Mouse (Mus musculus) heart, postnatal 0 days (tissue): ENCODE data around the gene Daam1. TPM values are rescaled to one million over a fixed set of nuclear protein-coding genes. Genes with fewer than 3 reads are reported as not detected.

Experiments
- ATAC-seq: fragments of 200-750 bp; cut with Nextera tagmentation; 2 replicates; pipeline ENCODE4 v1.8.0; 2017; ENCODE audit warnings: low read depth, moderate number of reproducible peaks, moderate library complexity; ENCODE audit not compliant: insufficient read depth
- DNase-seq: peaks from one replicate; pipeline ENCODE4 v3.0.0-alpha.2; 2016; ENCODE audit warnings: low spot score
- H3K27ac ChIP-seq: fragments of 300-500 bp; sonication (generic); 2 replicates; pipeline ENCODE4 v1.5.1; 2014; ENCODE audit warnings: low read depth, mild to moderate bottlenecking
- H3K27me3 ChIP-seq: fragments of 300-500 bp; sonication (generic); 2 replicates; pipeline ENCODE4 v1.6.1; 2014; ENCODE audit warnings: low read length, mixed read lengths; ENCODE audit not compliant: control insufficient read depth, insufficient read depth
- H3K36me3 ChIP-seq: fragments of 300-500 bp; sonication (generic); replicated peaks from 2 replicates; pipeline ENCODE4 v1.6.1; 2014; ENCODE audit warnings: low read length, mixed read lengths; ENCODE audit not compliant: control insufficient read depth, insufficient read depth
- H3K4me1 ChIP-seq: fragments of 300-500 bp; sonication (generic); 2 replicates; pipeline ENCODE4 v1.6.1; 2014; ENCODE audit warnings: antibody characterized with exemption; ENCODE audit not compliant: control insufficient read depth, insufficient read depth
- H3K4me2 ChIP-seq: fragments of 300-500 bp; sonication (generic); 2 replicates; pipeline ENCODE4 v1.6.1; 2014; ENCODE audit warnings: low read depth, mild to moderate bottlenecking, low read length, moderate library complexity
- H3K4me3 ChIP-seq: fragments of 300-500 bp; sonication (generic); 2 replicates; pipeline ENCODE4 v1.5.1; 2014; ENCODE audit warnings: low read depth, low read length
- H3K9ac ChIP-seq: fragments of 300-500 bp; sonication (generic); replicated peaks from 2 replicates; pipeline ENCODE4 v1.6.1; 2014; ENCODE audit warnings: low read depth, low read length, mixed read lengths
- H3K9me3 ChIP-seq: fragments of 300-500 bp; sonication (generic); replicated peaks from 2 replicates; pipeline ENCODE4 v1.6.1; 2016; ENCODE audit warnings: low read length; ENCODE audit not compliant: control insufficient read depth
- CTCF ChIP-seq: IDR thresholded peaks from 2 replicates; pipeline ENCODE4 v1.5.1; 2016; ENCODE audit warnings: antibody characterized with exemption, control low read depth, low read depth
- EP300 ChIP-seq: IDR thresholded peaks from 2 replicates; pipeline ENCODE4 v1.6.1; 2016; ENCODE audit warnings: antibody characterized with exemption, low read depth
- WGBS: fragments of 180-500 bp; shearing (Covaris S2); extraction: QIAGEN DNeasy Blood & Tissue Kit; methylation state at CpG from one replicate; pipeline ENCODE4 v1.1.7; 2014; 5-methylcytosine and 5-hydroxymethylcytosine counted together
- polyA plus RNA-seq: library from polyadenylated mRNA; unstranded; fragments of >200 nt; fragmentation: Nextera tagmentation; extraction: Ambion mirVana; gene quantifications from 2 replicates; pipeline ENCODE4 v1.2.1, GENCODE M21; 2015
- total RNA-seq: library from RNA; depleted of rRNA; stranded (reverse); fragments of >200 nt; gene quantifications from 2 replicates; pipeline ENCODE4 v1.2.3, GENCODE M21; 2014; ENCODE audit warnings: low replicate concordance

The Daam1 gene
- total and polyA plus RNA-seq, 2 experiments from 2014 or later: 12.8 to 33.8 TPM

DNA sequence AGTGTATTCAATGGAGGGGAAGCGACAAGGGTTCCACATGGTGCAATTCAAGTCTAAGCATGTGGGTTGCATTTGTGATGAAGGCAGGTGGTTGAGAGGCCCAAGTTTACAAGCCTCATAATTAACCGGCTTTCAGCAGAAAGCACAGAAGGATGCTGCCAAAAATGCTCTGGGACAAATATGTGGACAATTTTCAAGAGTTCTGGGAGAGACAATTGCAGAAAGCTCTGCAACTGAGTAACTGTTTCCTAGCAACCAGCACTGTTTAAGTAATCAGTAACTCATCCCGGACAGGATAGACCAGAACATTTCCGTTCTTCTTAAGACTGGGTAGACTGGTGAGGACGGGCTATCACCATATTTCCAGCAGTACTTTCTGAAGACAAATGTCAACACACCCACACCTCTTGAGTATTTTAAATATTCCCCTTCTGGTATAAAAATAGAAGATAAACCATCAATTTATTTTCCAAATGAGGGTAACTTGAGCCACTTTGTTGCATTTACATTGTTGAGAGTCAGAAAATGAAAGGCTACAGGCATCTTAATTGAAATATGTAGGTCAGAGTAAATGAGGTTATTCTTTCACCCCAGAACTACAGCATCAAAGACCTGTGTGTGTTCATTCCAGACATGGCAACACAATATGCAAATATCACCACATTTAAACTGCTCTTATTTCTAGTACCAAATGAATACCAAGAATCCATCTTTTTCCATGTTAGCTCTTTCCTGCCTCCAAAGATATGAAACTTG is 123.5 kb downstream of the Daam1 start:
- H3K4me2 ChIP-seq: no peak overlapping the region
- DNase-seq (no peak), ATAC-seq (no peak)
- H3K27me3 ChIP-seq: no peaks in the 10 kb centered on the region
- no peak overlapping the region for H3K9ac ChIP-seq
- no peaks in the 10 kb centered on the region for H3K9me3 ChIP-seq
- H3K27ac ChIP-seq: no peak overlapping the region
- H3K36me3 ChIP-seq: peaks cover 83% of the 10 kb centered on the region
- 50% methylated on average over 5 of the region's 5 CpGs for WGBS
- no peak for TF ChIP-seq CTCF
- no peak for TF ChIP-seq EP300
- H3K4me3 ChIP-seq: no peak overlapping the region
- H3K4me1 ChIP-seq: no peaks in the 10 kb centered on the region

- no peaks in the 10 kb centered on the region for H3K27me3 ChIP-seq
- H3K4me1 ChIP-seq: no peaks in the 10 kb centered on the region
- no peak overlapping the region for H3K9ac ChIP-seq
- no peak overlapping the region for H3K4me2 ChIP-seq
- no peak overlapping the region for H3K27ac ChIP-seq
- H3K9me3 ChIP-seq: no peaks in the 10 kb centered on the region
- TF ChIP-seq EP300 (no peak), CTCF (no peak)
- peaks cover 85% of the 10 kb centered on the region for H3K36me3 ChIP-seq
- no peak overlapping the region for H3K4me3 ChIP-seq
- DNase-seq: no peak
- 87% methylated on average over 6 of the region's 6 CpGs for WGBS
- no peak for ATAC-seq
Observed at GRCm38 (mm10) chr12:71956980-71957379, 126.1 kb downstream of the Daam1 start.

GRCm38 (mm10) chr12:71957496-71957895 is 126.6 kb downstream of the Daam1 start:
- WGBS: 90% methylated on average over 5 of the region's 5 CpGs

DNA sequence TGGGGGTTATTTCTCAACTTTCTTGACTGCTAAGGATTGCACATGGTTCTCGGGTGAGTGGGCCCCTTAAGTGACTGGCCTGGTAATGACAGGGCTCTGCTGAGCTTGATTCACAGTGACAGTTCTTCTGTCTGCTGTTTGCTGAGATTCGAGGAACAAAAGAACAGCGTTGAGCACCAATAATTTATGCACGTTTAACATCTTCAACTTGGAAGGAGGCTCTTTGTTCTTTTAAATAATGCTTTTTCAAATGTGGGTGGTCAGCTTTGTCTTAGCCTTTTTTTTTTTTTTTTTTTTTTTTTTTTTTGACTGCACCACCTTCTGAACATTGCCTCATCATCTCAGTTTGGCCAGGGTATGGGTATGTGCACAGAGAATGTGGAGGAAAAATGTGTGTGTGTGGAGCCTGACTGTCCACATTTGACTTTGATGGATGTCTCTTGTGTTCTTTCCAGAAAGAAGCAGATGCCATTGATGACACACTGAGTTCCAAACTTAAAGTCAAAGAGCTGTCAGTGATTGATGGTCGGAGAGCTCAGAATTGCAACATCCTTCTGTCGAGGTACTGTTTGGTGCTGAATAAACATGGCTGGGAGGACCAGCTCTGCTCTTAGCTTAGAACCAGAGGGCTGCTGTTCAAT is 128.6 kb downstream of the Daam1 start:
- TF ChIP-seq EP300: no peak
- TF ChIP-seq CTCF: no peak
- Histone ChIP-seq H3K9me3 (no peaks in the 10 kb centered on the region), H3K4me1 (no peaks in the 10 kb centered on the region), H3K36me3 (peaks cover 69% of the 10 kb centered on the region), H3K9ac (no peak overlapping the region), H3K27me3 (no peaks in the 10 kb centered on the region), H3K27ac (no peak overlapping the region), H3K4me3 (no peak overlapping the region), H3K4me2 (no peak overlapping the region)
- ATAC-seq (no peak), DNase-seq (no peak)
- 68% methylated on average over 6 of the region's 6 CpGs for WGBS

More at GRCm38 (mm10) chr12:71957496-71957895, 126.6 kb downstream of the Daam1 start:
- Histone ChIP-seq H3K9ac (no peak overlapping the region), H3K27me3 (no peaks in the 10 kb centered on the region), H3K4me3 (no peak overlapping the region), H3K9me3 (no peaks in the 10 kb centered on the region), H3K36me3 (peaks cover 85% of the 10 kb centered on the region), H3K4me1 (no peaks in the 10 kb centered on the region), H3K4me2 (no peak overlapping the region), H3K27ac (no peak overlapping the region)
- no peak for TF ChIP-seq EP300
- ATAC-seq (no peak), DNase-seq (no peak)

DNA sequence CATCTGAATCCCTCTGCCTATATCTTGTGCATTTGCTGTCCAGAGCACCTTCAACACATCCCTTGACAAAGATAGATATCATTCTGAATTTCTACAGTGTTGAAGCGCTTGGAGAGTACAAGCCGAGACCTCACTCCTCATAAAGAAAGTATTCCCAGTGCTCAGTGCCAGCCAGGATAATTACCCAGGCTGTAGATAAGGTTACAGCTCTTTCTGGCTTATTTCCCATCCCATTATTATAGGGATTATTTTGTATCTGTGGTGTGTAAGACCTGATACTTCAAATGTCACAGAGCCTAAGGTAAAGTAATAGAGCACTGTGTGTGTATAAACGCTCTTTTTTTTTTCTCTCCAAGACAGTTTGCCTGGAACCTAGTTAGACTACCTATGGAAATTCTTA is 130.8 kb downstream of the Daam1 start:
- TF ChIP-seq EP300 (no peak), CTCF (no peak)
- DNase-seq (no peak), ATAC-seq (no peak)
- H3K9me3 ChIP-seq: no peaks in the 10 kb centered on the region
- no peak overlapping the region for H3K27ac ChIP-seq
- no peak overlapping the region for H3K4me3 ChIP-seq
- peaks cover 53% of the 10 kb centered on the region for H3K36me3 ChIP-seq
- WGBS: 45% methylated on average over 3 of the region's 3 CpGs
- no peaks in the 10 kb centered on the region for H3K27me3 ChIP-seq
- H3K4me2 ChIP-seq: no peak overlapping the region
- no peaks in the 10 kb centered on the region for H3K4me1 ChIP-seq
- no peak overlapping the region for H3K9ac ChIP-seq
